Mouse (Mus musculus): ENCODE results near the gene Ranbp10.
A peak's percentile ranks its signal among the peaks of the same experiment; 100 is the strongest.
"Not testable (repeated sequence)": the region's sequence is repeated elsewhere in the genome, so short reads cannot be mapped to it uniquely, and the experiment has no call there.

The Ranbp10 gene

DNA sequence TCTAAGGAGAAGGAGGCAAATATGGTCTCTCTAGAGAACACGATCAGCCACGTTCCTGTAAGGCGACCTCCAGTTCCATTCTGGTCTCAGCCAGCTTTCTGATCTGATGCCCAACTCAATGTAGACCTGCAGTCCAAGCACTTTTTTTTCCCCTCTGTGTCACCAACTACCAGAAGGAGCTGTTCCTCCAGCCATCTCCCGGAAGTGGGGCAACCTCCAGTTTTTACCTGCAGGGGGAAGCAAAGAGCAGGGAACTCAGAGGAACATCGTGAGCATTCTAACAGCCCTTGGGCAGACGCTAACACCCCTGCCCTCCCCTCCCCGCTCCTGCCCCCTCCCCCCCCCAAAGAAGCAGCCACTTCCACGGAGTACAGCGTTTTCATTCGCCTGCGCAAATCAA lies 8.2 kb upstream of the Ranbp10 start:
- DNase-seq (ENCODE audit: low spot score) = no peak

DNA sequence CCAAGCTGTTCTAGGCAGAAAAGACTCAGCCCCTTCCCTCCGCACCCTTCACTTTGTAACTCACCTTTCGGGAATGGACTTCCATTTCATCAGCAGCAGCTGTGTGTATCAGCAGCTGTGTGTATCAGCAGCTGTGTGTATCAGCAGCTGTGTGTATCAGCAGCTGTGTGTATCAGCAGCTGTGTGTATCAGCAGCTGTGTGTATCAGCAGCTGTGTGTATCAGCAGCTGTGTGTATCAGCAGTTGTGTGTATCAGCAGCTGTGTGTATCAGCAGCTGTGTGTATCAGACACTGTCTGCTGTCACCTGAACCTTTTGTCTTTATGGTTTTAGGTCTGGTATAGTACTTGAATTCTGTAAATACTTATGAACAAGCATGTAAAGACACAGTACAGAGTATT lies 6.6 kb upstream of the Ranbp10 start:
- DNase-seq (ENCODE audit: low spot score) = not testable (repeated sequence)

DNA sequence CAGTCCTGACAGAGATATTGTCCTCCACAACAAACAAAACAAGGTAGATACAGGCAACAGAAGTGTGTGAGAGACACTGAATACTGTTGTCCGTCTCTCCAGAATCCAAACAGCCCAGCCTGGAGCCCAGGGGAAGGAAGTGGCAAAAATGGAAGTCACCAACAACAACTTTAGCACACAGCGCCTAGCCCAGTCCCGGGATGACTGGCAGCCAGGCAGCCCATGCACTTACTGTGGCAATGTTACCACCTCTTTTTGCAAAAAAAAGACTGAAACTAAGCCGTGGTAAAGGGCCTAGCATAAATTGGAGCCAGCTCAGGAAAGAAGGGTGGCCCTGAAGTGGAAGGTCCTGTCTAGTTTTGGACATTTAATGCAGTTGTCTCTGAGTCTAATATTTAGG lies 771 bp downstream of the Ranbp10 start:
- no peak for DNase-seq (ENCODE audit: low spot score)

GRCm38 (mm10) chr8:105825506-105825905 lies 1.6 kb downstream of the Ranbp10 start:
- DNase-seq (ENCODE audit: low spot score) = no peak

GRCm38 (mm10) chr8:105820925-105821324 lies 6.2 kb downstream of the Ranbp10 start:
- no peak for DNase-seq (ENCODE audit: low spot score)

DNA sequence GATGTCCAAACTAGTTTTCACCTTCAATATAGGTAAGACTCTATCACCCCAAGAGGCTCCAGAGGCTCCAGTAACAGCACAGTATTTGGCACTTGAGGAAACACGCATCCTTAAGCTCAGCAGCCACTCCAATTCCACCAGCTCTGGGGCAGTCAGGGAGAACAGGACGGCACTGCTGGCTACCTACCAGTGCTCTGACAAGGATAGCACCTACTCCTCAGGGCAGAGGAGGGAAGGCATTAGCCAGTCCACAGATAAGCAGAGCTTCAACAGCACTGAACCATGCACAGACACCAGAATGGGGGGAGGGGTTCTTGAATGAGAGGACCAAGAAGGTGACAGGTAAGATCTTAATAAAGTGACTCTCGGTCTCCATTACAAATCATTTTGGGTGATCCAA lies 7.5 kb downstream of the Ranbp10 start:
- DNase-seq (ENCODE audit: low spot score) = no peak

DNA sequence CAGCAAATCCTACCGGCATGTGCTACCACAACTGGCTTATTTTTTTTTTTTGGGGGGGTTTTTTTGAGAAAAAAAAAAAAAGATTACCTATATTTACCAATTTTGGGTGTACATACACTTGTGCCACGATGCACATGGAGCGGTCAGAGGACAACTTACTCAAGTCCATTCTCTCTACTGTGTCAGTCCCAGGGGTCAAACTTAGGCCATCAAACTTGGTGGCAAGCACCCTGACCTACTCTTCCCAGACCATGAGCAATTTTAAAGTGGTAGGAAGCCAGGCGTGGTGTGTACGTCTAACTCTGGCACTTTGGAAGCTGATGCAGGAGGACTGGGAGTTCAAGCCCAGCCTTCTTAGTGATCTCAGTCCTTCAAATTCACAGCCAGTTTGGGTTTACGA lies 13.9 kb downstream of the Ranbp10 start:
- no peak for DNase-seq (ENCODE audit: low spot score)

- DNase-seq (ENCODE audit: low spot score) = no peak
These were observed 14.6 kb downstream of the Ranbp10 start for GRCm38 (mm10) chr8:105812511-105812910.

DNA sequence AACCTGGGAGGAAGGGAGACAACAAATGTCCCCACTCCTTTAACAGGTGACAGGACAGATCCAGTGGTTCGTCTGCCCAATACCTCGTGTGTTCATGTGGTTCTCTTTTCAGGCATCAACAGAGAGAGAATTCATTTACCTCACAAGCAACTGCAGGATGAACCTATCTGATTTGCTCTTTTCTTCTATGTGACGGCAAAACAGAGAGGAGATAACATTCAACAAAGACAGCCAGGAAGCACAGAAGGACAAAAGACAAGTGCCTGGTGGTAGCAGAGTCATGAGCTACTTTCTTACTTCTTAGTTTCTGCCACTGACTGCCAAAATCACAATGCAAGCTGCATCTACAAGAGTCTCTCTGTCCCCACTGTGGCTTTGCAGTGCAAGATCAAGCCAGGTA lies 15.6 kb downstream of the Ranbp10 start:
- DNase-seq (ENCODE audit: low spot score) = no peak

DNA sequence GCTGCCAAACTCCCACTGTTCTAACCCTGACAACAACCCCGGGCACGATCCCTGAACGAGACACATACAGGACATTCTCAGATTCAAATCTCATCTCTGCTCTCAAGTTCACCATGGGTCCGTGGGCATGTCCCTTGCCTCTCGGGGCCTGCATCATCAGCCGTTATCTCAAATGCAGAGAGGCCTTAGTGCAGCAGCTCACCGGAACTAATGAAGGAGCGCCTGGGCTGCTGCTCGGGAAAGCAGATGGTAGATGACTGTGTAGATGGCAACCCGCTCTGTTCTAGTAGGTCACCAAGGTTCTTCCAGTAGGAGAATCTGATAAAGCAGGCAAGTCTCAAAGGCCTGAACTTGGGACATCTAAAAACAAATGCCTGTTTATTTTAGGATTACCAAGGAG lies 16.1 kb downstream of the Ranbp10 start:
- DNase-seq (ENCODE audit: low spot score) = no peak

- no peak for DNase-seq (ENCODE audit: low spot score)
These were observed 16.8 kb downstream of the Ranbp10 start for GRCm38 (mm10) chr8:105810245-105810786.

DNA sequence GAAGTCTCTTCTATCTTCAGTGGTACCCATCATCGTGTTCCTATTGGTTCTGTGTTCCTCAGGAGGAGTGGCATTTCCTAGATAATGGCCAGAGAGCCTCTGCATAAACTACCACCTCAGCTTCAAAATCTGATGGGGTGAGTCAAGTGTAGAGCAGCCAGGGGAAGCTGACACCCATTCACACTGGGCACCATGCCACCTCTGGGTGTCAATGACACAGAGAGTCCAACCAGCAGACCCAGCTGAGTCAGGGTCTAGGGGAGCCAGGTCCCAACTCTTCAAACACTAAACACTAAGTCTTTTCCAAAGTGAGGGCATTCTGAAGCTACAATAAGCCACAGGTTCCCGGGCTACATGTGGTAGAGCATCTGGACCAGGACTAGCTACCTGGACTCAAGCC lies 18.7 kb downstream of the Ranbp10 start:
- DNase-seq (ENCODE audit: low spot score) = no peak

- no peak for DNase-seq (ENCODE audit: low spot score)
These were observed 19.4 kb downstream of the Ranbp10 start for GRCm38 (mm10) chr8:105807766-105808165.

DNA sequence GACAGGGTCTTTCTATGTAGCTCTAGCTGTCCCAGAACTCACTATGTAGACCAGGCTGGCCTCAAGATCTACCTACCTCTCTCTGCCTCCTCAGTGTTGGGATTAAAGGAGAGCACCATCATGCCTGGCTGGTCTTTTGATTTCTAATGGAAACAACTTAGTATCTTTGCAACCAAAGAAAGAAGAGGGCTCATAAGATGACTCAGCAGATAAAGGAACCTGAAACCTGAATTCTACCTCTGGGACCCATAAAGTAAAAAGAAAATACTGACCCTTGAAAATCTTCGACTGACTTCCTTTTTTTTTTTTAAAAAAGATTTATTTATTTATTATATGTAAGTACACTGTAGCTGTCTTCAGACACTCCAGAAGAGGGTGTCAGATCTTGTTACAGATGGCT lies 21.2 kb downstream of the Ranbp10 start:
- DNase-seq (ENCODE audit: low spot score) = no peak

DNA sequence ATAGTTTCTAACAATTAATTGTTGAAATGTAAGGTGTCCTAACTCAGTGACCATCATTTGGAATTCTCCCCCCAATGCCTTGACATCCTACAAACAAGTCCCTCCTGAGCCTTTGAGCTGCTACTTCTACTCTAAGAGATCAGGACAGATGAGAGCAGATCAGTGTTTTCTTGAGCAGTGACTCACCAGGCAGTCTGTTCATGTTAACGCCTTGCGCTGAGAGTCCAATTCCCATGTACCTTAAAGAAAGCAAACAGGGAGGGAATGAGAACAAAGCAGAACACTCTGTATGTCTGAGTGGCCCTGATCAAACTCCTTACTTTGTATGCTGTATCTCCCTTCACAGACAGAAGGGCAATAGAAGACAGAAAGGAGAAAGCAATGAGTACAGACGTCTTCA lies 21.8 kb downstream of the Ranbp10 start:
- no peak for DNase-seq (ENCODE audit: low spot score)

GRCm38 (mm10) chr8:105804797-105805196 lies 22.4 kb downstream of the Ranbp10 start:
- DNase-seq (ENCODE audit: low spot score) = no peak

GRCm38 (mm10) chr8:105801153-105801904 lies 25.8 kb downstream of the Ranbp10 start:
- DNase-seq (ENCODE audit: low spot score) = no peak

DNA sequence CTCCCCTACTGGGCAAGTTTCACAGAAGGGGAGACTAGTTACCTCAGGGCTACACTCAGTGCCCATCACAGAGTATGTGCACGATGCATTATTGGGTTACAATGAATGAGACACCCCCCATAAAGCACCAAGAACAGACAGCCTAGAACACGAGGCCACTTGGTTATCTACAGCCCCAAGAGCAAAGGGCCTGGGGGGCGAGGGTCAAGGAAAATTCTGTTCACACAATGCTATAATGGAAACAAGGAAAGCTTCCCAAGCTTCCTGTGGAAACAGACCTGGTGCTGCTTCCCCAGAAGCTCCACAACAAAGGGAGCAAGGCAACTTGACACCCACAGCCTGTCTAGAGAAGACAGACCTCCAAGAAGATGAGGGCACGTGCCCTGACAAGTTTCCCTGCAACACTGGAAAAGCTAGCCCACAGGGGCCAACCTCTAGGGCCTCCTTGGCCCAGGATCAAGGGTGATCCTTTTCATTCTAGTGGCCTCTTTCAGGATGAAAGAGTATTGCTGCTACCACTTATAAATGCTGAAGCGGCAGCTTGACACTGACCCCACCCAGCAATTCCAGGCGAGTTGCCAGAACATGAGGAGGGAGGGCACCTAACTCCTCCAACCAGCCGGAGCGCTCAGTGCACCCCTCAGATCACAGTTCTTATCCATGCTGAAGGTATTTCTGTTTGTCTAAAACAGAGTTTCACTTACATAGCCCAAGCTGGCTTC lies 27.9 kb downstream of the Ranbp10 start:
- peak; percentile 52 for DNase-seq (ENCODE audit: low spot score)

GRCm38 (mm10) chr8:105798408-105798807 lies 28.7 kb downstream of the Ranbp10 start:
- no peak for DNase-seq (ENCODE audit: low spot score)

- no peak for DNase-seq (ENCODE audit: low spot score)
These were observed 31.4 kb downstream of the Ranbp10 start for GRCm38 (mm10) chr8:105795785-105796184.

DNA sequence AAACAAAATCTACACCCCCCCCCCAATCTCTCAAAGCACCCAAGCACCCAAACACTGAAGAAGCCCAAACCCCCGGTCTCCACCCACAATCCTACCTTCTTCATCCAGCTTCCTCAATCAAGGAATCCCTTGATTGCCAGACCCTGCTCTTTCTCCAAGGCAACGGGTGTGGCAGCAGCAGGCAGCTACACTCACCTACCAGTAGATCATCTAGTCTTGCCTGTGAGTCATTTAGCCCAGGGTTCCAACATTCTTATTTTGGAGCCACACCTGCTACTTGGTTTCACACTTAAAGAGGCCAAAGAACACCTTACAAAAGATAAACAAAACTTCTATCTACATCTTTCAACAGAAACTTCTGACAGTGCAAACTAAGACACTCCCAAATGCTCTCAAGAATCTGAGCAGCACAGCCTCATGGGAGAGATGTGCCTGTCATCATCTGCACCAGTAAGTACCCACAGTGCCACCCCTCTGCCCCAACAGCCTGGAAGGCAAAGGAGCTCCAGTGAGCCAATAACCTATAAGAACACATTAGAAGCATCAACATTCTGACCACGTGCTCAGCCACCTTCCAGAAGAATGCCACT lies 33.0 kb downstream of the Ranbp10 start:
- no peak for DNase-seq (ENCODE audit: low spot score)

DNA sequence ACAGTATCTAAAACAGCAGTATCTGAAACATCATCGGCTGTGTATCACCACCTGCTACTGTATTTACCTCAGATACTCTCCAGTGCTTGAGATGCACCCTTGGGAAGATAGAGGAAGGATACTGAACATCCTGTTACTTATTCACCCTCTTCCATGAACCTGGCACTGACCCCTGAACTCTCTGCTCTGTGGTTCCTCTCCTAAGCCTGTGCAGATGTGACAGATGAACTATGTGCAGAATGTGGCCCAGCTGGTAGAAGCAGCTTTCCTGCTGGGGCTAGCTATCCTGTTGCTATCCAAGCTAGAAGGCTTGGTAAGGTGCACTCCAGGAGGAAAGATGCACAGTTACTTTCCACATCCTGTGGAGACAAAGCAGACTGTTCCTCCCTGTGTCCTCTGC lies 33.8 kb downstream of the Ranbp10 start:
- DNase-seq (ENCODE audit: low spot score) = no peak

GRCm38 (mm10) chr8:105789626-105790025 lies 37.5 kb downstream of the Ranbp10 start:
- DNase-seq (ENCODE audit: low spot score) = no peak

All from testis, postnatal 14 days (tissue).